Mouse (Mus musculus): ENCODE measurements at regions not wholly inside any gene's neighbourhood (a gene's known extent, or its start where the extent isn't known, plus 50 kb on each side); places are given as distances from the start of the nearest gene placed in this dataset.

GRCm38 (mm10) chr5:101523490-101523889 lies 141.3 kb downstream of the Nkx6-1 start:
- H3K4me1 ChIP-seq (replicated peaks; ENCODE audit: control insufficient read depth, insufficient read depth, low read length), result no peaks in the 10 kb centered on the region
- H3K36me3 ChIP-seq (ENCODE audit: control insufficient read depth, insufficient read depth, low read length), result no peaks in the 10 kb centered on the region
- no peaks in the 10 kb centered on the region for H3K9me3 ChIP-seq (ENCODE audit: control insufficient read depth, low read length)
- no peak overlapping the region for H3K4me2 ChIP-seq (ENCODE audit: low read length)
- no peak for ATAC-seq (replicated peaks; ENCODE audit: low FRiP score, low TSS enrichment, low read depth)
- no peak overlapping the region for H3K4me3 ChIP-seq (ENCODE audit: low read depth, low read length)
- H3K27ac ChIP-seq (ENCODE audit: low read depth), result no peak overlapping the region
- no peak overlapping the region for H3K9ac ChIP-seq (ENCODE audit: low read length)
- 0 out of 2 replicates have a peak, but pooled peaks cover 3% of the 10 kb centered on the region for H3K27me3 ChIP-seq (replicated peaks; ENCODE audit: control insufficient read depth, insufficient read depth, low read length)
- 42% methylated on average over 7 of the region's 7 CpGs for WGBS
- no peak for DNase-seq (ENCODE audit: low spot score)

- DNase-seq (ENCODE audit: low spot score), result no peak
- Histone ChIP-seq H3K27me3 (replicated peaks; ENCODE audit: control insufficient read depth, insufficient read depth, low read length) (0 out of 2 replicates have a peak, but pooled peaks cover 3% of the 10 kb centered on the region), H3K9me3 (ENCODE audit: control insufficient read depth, low read length) (no peaks in the 10 kb centered on the region), H3K4me2 (ENCODE audit: low read length) (no peak overlapping the region), H3K4me1 (replicated peaks; ENCODE audit: control insufficient read depth, insufficient read depth, low read length) (no peaks in the 10 kb centered on the region), H3K9ac (ENCODE audit: low read length) (no peak overlapping the region), H3K4me3 (ENCODE audit: low read depth, low read length) (no peak overlapping the region), H3K36me3 (ENCODE audit: control insufficient read depth, insufficient read depth, low read length) (no peaks in the 10 kb centered on the region), H3K27ac (ENCODE audit: low read depth) (no peak overlapping the region)
- no peak for ATAC-seq (replicated peaks; ENCODE audit: low FRiP score, low TSS enrichment, low read depth)
- WGBS, result 49% methylated on average over 9 of the region's 9 CpGs
These were observed 143.7 kb downstream of the Nkx6-1 start for GRCm38 (mm10) chr5:101520935-101521655.

- ATAC-seq (replicated peaks; ENCODE audit: low FRiP score, low TSS enrichment, low read depth), result no peak
- no peak for DNase-seq (ENCODE audit: low spot score)
- H3K4me2 ChIP-seq (ENCODE audit: low read length), result no peak overlapping the region
- H3K36me3 ChIP-seq (ENCODE audit: control insufficient read depth, insufficient read depth, low read length), result no peaks in the 10 kb centered on the region
- 65% methylated on average over 14 of the region's 14 CpGs for WGBS
- H3K27me3 ChIP-seq (replicated peaks; ENCODE audit: control insufficient read depth, insufficient read depth, low read length), result no peaks in the 10 kb centered on the region
- H3K27ac ChIP-seq (ENCODE audit: low read depth), result no peak overlapping the region
- no peaks in the 10 kb centered on the region for H3K4me1 ChIP-seq (replicated peaks; ENCODE audit: control insufficient read depth, insufficient read depth, low read length)
- H3K4me3 ChIP-seq (ENCODE audit: low read depth, low read length), result no peak overlapping the region
- H3K9ac ChIP-seq (ENCODE audit: low read length), result no peak overlapping the region
- no peaks in the 10 kb centered on the region for H3K9me3 ChIP-seq (ENCODE audit: control insufficient read depth, low read length)
These were observed 145.8 kb downstream of the Nkx6-1 start for GRCm38 (mm10) chr5:101518791-101519547.

- Histone ChIP-seq H3K27ac (ENCODE audit: low read depth) (no peak overlapping the region), H3K4me3 (ENCODE audit: low read depth, low read length) (no peak overlapping the region), H3K9ac (ENCODE audit: low read length) (no peak overlapping the region), H3K4me1 (replicated peaks; ENCODE audit: control insufficient read depth, insufficient read depth, low read length) (no peaks in the 10 kb centered on the region), H3K27me3 (replicated peaks; ENCODE audit: control insufficient read depth, insufficient read depth, low read length) (no peaks in the 10 kb centered on the region), H3K9me3 (ENCODE audit: control insufficient read depth, low read length) (no peaks in the 10 kb centered on the region), H3K4me2 (ENCODE audit: low read length) (no peak overlapping the region), H3K36me3 (ENCODE audit: control insufficient read depth, insufficient read depth, low read length) (no peaks in the 10 kb centered on the region)
- DNase-seq (ENCODE audit: low spot score), result no peak
- 91% methylated on average over 14 of the region's 14 CpGs for WGBS
- ATAC-seq (replicated peaks; ENCODE audit: low FRiP score, low TSS enrichment, low read depth), result no peak
These were observed 167.1 kb downstream of the Nkx6-1 start for GRCm38 (mm10) chr5:101497698-101498048.

- Histone ChIP-seq H3K9me3 (ENCODE audit: control insufficient read depth, low read length) (no peaks in the 10 kb centered on the region), H3K9ac (ENCODE audit: low read length) (no peak overlapping the region), H3K4me2 (ENCODE audit: low read length) (no peak overlapping the region), H3K4me3 (ENCODE audit: low read depth, low read length) (no peak overlapping the region), H3K27me3 (replicated peaks; ENCODE audit: control insufficient read depth, insufficient read depth, low read length) (no peaks in the 10 kb centered on the region), H3K4me1 (replicated peaks; ENCODE audit: control insufficient read depth, insufficient read depth, low read length) (no peaks in the 10 kb centered on the region), H3K36me3 (ENCODE audit: control insufficient read depth, insufficient read depth, low read length) (no peaks in the 10 kb centered on the region), H3K27ac (ENCODE audit: low read depth) (no peak overlapping the region)
- WGBS, result 61% methylated on average over 16 of the region's 16 CpGs
- DNase-seq (ENCODE audit: low spot score) (no peak), ATAC-seq (replicated peaks; ENCODE audit: low FRiP score, low TSS enrichment, low read depth) (no peak)
These were observed 167.7 kb downstream of the Nkx6-1 start for GRCm38 (mm10) chr5:101496924-101497697.

- no peaks in the 10 kb centered on the region for H3K9me3 ChIP-seq (ENCODE audit: control insufficient read depth, low read length)
- no peaks in the 10 kb centered on the region for H3K4me1 ChIP-seq (replicated peaks; ENCODE audit: control insufficient read depth, insufficient read depth, low read length)
- ATAC-seq (replicated peaks; ENCODE audit: low FRiP score, low TSS enrichment, low read depth), result no peak
- no peak overlapping the region for H3K4me3 ChIP-seq (ENCODE audit: low read depth, low read length)
- H3K36me3 ChIP-seq (ENCODE audit: control insufficient read depth, insufficient read depth, low read length), result no peaks in the 10 kb centered on the region
- H3K27me3 ChIP-seq (replicated peaks; ENCODE audit: control insufficient read depth, insufficient read depth, low read length), result no peaks in the 10 kb centered on the region
- H3K27ac ChIP-seq (ENCODE audit: low read depth), result no peak overlapping the region
- H3K4me2 ChIP-seq (ENCODE audit: low read length), result no peak overlapping the region
- DNase-seq (ENCODE audit: low spot score), result no peak
- 96% methylated on average over 9 of the region's 9 CpGs for WGBS
- no peak overlapping the region for H3K9ac ChIP-seq (ENCODE audit: low read length)
These were observed 168.6 kb downstream of the Nkx6-1 start for GRCm38 (mm10) chr5:101496161-101496560.

GRCm38 (mm10) chr5:101445792-101446191 lies 219.0 kb downstream of the Nkx6-1 start:
- H3K9ac ChIP-seq (ENCODE audit: low read length), result no peak overlapping the region
- ATAC-seq (replicated peaks; ENCODE audit: low FRiP score, low TSS enrichment, low read depth) (no peak), DNase-seq (ENCODE audit: low spot score) (no peak)
- no peaks in the 10 kb centered on the region for H3K9me3 ChIP-seq (ENCODE audit: control insufficient read depth, low read length)
- no peaks in the 10 kb centered on the region for H3K27me3 ChIP-seq (replicated peaks; ENCODE audit: control insufficient read depth, insufficient read depth, low read length)
- no peaks in the 10 kb centered on the region for H3K36me3 ChIP-seq (ENCODE audit: control insufficient read depth, insufficient read depth, low read length)
- H3K4me3 ChIP-seq (ENCODE audit: low read depth, low read length), result no peak overlapping the region
- H3K27ac ChIP-seq (ENCODE audit: low read depth), result no peak overlapping the region
- WGBS, result 36% methylated on average over 10 of the region's 10 CpGs
- H3K4me2 ChIP-seq (ENCODE audit: low read length), result no peak overlapping the region
- no peaks in the 10 kb centered on the region for H3K4me1 ChIP-seq (replicated peaks; ENCODE audit: control insufficient read depth, insufficient read depth, low read length)

- DNase-seq (ENCODE audit: low spot score), result no peak
- no peaks in the 10 kb centered on the region for H3K9me3 ChIP-seq (ENCODE audit: control insufficient read depth, low read length)
- no peaks in the 10 kb centered on the region for H3K27me3 ChIP-seq (replicated peaks; ENCODE audit: control insufficient read depth, insufficient read depth, low read length)
- H3K4me3 ChIP-seq (ENCODE audit: low read depth, low read length), result no peak overlapping the region
- H3K4me1 ChIP-seq (replicated peaks; ENCODE audit: control insufficient read depth, insufficient read depth, low read length), result peaks cover 5% of the 10 kb centered on the region; the same call in 1 of the 2 replicates
- WGBS, result 64% methylated on average over 1 of the region's 1 CpGs
- H3K4me2 ChIP-seq (ENCODE audit: low read length), result no peak overlapping the region
- no peak for ATAC-seq (replicated peaks; ENCODE audit: low FRiP score, low TSS enrichment, low read depth)
- H3K36me3 ChIP-seq (ENCODE audit: control insufficient read depth, insufficient read depth, low read length), result no peaks in the 10 kb centered on the region
- H3K9ac ChIP-seq (ENCODE audit: low read length), result no peak overlapping the region
- no peak overlapping the region for H3K27ac ChIP-seq (ENCODE audit: low read depth)
These were observed 223.0 kb downstream of the Nkx6-1 start for GRCm38 (mm10) chr5:101441782-101442181.
